Mouse (Mus musculus) thymus, postnatal 4 days (tissue): ENCODE data around the gene Rbm28.
"Not testable (repeated sequence)": the region's sequence is repeated elsewhere in the genome, so short reads cannot be mapped to it uniquely, and the experiment has no call there.

Source experiments
- DNase-seq: peaks from one replicate; pipeline ENCODE4 v3.0.0; 2021

Gene Rbm28

GRCm38 (mm10) chr6:29193961-29194750, 29.4 kb upstream of the Rbm28 start:
- peak; percentile 5 for DNase-seq

DNA sequence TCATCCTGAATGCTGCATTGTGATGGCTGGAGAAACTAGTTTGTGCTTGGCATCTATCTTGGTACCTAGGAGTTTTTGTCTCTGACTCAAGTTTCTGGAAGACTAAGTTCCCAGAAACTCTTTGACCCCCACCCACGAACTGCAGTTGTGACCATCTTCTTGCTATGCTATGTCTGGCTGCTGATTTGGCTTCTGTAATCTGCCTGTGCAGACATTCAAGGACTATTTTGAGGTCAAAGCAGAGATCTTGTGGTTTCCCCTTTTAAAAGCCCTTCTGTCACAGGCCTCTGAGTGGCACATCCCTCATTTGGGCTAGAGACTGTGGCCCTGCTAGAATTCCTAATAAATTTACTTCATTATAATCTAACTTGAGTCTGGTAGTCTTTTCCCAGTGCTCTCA, 23.1 kb upstream of the Rbm28 start:
- no peak for DNase-seq

DNA sequence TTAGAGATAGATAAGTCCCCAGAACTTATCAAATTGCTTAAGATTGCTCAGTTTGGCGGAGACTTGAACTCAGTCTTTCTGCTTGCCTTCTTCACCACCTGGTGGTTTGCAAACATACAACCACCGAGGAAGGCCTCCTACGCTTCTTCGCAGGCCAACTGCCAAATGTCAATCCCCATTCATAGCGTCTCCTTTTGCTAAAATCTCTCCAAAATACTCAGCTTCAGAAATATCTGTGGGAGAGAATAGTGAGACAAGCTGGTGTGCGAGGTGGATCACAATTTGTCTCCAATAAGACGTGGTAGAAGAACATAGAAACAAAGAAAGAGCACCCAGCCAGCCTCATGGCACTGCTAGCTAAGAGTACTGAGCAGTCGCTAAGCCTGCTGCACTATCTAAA, 15.0 kb upstream of the Rbm28 start:
- DNase-seq: no peak

DNA sequence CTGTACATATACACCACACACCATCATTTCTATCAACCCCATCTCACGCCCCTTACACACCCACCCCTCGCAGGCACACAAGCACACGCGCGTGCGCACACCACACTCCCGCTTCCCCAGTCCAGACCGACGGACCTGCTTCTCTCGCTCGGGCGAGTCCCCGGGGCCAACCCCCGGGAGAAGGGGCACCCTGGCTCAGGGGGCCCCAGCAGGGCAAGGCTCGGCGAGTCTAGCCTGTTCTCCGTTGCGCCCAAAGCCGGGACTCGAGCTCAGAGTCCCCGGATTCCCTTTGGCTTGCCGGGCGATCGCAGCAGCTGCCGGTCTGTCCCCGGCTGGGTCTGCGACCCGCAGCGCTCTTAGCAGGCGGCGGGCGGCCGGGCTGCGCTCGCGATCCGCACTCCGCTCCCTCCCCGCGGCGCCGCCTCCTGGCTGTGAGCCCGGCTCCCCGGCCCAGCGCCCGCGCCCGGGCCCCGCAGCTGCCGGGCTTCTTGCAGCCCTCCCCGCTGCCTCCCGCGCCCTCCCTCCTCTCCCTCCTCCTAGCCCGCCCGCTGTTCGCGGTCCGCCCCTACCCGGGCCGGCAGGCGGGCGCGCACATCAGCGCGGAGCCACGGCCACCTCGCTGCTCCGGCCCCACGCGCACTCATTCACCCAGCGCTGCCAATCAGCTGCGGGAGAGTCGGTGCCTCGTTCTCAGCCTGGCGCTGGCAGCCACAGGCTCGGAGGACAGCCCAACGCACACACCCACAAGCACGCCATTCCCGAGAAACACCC, 14.3 kb upstream of the Rbm28 start, which contains the start of gene Prrt4:
Prrt4 (minus strand) TSS at position 697 of the 771 bp plus-strand sequence.
- DNase-seq: peak; percentile 65

- no peak for DNase-seq
Measured at GRCm38 (mm10) chr6:29177901-29178879, 13.4 kb upstream of the Rbm28 start.

- no peak for DNase-seq
Measured at GRCm38 (mm10) chr6:29175113-29175512, 10.3 kb upstream of the Rbm28 start.

GRCm38 (mm10) chr6:29174368-29174767, 9.6 kb upstream of the Rbm28 start:
- DNase-seq: no peak

- DNase-seq: peak; percentile 85
Measured at GRCm38 (mm10) chr6:29170952-29171388, 6.2 kb upstream of the Rbm28 start.

DNA sequence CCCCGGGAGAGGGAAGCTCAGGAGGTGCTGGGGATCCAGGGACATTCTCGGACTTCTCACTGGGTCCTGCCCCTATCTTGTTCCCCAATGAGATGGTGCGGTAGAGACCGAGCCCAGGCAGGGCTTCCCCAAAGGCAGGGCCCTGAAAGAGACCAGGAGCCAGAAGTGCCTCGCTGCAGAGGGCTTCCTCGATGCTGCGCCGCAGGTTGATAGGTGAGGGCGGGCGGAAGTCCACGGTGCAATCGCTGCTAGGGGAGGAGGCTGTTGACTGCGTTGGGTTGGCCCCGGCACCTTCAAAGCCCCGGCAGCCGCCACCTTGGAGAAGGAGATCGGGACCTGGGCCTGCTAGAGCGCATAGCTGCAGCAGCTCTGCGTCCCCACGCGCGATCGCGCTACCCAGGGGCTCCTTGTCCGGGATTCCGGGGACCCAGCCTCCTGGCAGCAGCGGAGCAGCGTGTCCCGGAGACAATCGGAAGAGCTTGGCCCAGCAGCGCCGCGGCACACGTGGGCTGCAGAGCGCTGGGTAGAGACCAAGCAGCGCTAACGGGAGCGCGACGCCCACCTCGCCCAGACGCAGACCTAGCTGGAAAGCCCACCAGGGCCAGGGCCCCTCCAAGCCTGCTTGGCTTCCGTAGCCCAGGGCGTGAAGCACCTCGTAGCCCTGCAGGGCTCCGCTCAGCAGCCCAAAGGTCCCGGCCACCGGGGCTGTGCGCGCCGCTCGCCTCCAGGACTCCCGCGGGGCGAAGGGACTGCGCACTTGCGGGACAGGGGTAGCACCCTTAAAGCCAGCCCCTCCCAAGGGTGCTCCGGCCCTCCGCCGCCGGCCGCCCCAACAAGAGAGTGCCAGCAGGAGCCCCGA, 5.5 kb upstream of the Rbm28 start:
- DNase-seq: peak; percentile 82

GRCm38 (mm10) chr6:29169675-29170062, 4.9 kb upstream of the Rbm28 start:
- DNase-seq: no peak

GRCm38 (mm10) chr6:29168871-29169270, 4.1 kb upstream of the Rbm28 start:
- DNase-seq: no peak

- DNase-seq: peak; percentile 34
Measured at GRCm38 (mm10) chr6:29166196-29166595, 1.4 kb upstream of the Rbm28 start.

- not testable (repeated sequence) for DNase-seq
Measured at GRCm38 (mm10) chr6:29161291-29161690, 3.5 kb downstream of the Rbm28 start.

DNA sequence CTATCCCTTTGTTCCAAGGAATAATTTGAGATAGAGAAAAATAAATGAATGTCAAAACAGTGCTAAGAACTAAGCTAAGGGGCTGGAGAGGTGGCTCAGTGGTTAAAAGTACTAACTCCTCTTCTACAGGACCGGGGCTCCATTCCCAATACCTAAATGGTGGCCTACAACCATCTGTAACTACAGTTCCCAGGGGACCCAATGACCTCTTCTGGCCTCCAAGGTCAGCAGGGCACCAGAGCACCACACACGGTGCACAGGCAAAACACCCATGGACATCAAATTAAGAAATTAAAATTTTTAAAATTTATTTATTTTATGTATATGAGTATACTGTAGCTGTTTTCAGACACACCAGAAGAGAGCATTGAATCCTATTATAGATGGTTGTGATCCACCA, 4.0 kb downstream of the Rbm28 start:
- no peak for DNase-seq

DNA sequence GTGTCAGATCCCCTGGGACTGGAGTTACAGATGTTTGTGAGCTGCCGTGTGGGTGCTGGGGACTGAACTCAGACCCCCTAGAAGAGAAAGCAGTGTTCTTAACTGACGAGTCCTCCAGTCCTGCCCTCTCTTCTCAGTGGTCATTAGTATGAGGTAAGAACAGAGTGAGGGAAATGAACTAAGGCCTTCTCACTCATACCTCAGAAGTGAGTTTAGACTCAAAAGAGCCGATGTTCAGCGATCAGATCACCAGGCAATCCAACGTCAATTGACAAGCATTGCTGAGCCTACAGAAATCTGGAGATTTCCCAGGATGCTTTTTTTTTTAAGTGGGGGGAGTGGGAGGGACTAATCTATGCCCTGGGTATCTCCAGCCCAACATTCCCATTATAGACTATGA, 8.5 kb downstream of the Rbm28 start:
- no peak for DNase-seq

GRCm38 (mm10) chr6:29150001-29150400, 14.8 kb downstream of the Rbm28 start:
- DNase-seq: no peak

GRCm38 (mm10) chr6:29147407-29148010, 17.3 kb downstream of the Rbm28 start:
- no peak for DNase-seq

- no peak for DNase-seq
Measured at GRCm38 (mm10) chr6:29146641-29147040, 18.2 kb downstream of the Rbm28 start.

- no peak for DNase-seq
Measured at GRCm38 (mm10) chr6:29145456-29146307, 19.1 kb downstream of the Rbm28 start.

GRCm38 (mm10) chr6:29144971-29145370, 19.8 kb downstream of the Rbm28 start:
- no peak for DNase-seq
